Mouse (Mus musculus) testis, adult 2 months (tissue): ENCODE data around the gene Arsg. TPM values are rescaled to one million over a fixed set of nuclear protein-coding genes. Genes with fewer than 3 reads are reported as not detected.

Source experiments
- H3K27ac ChIP-seq: fragments of 200-500 bp; 2 replicates; pipeline ENCODE4 v1.5.1; 2012; ENCODE audit warnings: low read depth, low read length; ENCODE audit not compliant: control insufficient read depth, insufficient read depth
- H3K27me3 ChIP-seq: fragments of 200-500 bp; 2 replicates; pipeline ENCODE4 v1.6.1; 2012; ENCODE audit warnings: mild to moderate bottlenecking, low read length, moderate library complexity; ENCODE audit not compliant: control insufficient read depth, insufficient read depth
- H3K36me3 ChIP-seq: fragments of 200-500 bp; 2 replicates; pipeline ENCODE4 v1.6.1; 2012; ENCODE audit warnings: mild to moderate bottlenecking, low read length; ENCODE audit not compliant: control insufficient read depth, insufficient read depth
- H3K4me1 ChIP-seq: fragments of 200-500 bp; 2 replicates; pipeline ENCODE4 v1.6.1; 2012; ENCODE audit warnings: low read length; ENCODE audit not compliant: control insufficient read depth, insufficient read depth
- H3K4me3 ChIP-seq: fragments of 200-500 bp; 2 replicates; pipeline ENCODE4 v1.5.1; 2012; ENCODE audit warnings: low read depth, mild to moderate bottlenecking, low read length, moderate library complexity, mixed read lengths; ENCODE audit not compliant: control insufficient read depth
- CTCF ChIP-seq: fragments of 200-500 bp; IDR thresholded peaks from 2 replicates; pipeline ENCODE4 v1.5.1; 2012; ENCODE audit warnings: low read depth, mild to moderate bottlenecking, inconsistent platforms, low read length, moderate library complexity; ENCODE audit not compliant: control insufficient read depth, insufficient read depth, insufficient replicate concordance
- POLR2A ChIP-seq: fragments of 200-500 bp; IDR thresholded peaks from 2 replicates; pipeline ENCODE4 v1.6.1; 2012; ENCODE audit warnings: low read depth, mild to moderate bottlenecking, inconsistent platforms, low read length, moderate library complexity; ENCODE audit not compliant: control insufficient read depth
- polyA plus RNA-seq: library from polyadenylated mRNA; depleted of rRNA; stranded (reverse); fragments of >200 nt; gene quantifications from 2 replicates; pipeline ENCODE4 v1.2.3, GENCODE M21; 2012

The Arsg gene
- polyA plus RNA-seq, 1 experiment = 3.1 TPM

- H3K36me3 ChIP-seq = no peaks in the 10 kb centered on the region
- peaks cover 14% of the 10 kb centered on the region for H3K4me1 ChIP-seq
- no peak overlapping the region for H3K4me3 ChIP-seq
- H3K27me3 ChIP-seq = no peaks in the 10 kb centered on the region
- TF ChIP-seq CTCF = no peak
- TF ChIP-seq POLR2A = no peak
- H3K27ac ChIP-seq = no peak overlapping the region
These were observed 73.3 kb downstream of the Arsg start for GRCm38 (mm10) chr11:109546305-109547001.

- Histone ChIP-seq H3K36me3 (no peaks in the 10 kb centered on the region), H3K27ac (no peak overlapping the region), H3K4me1 (peaks cover 14% of the 10 kb centered on the region), H3K4me3 (no peak overlapping the region), H3K27me3 (no peaks in the 10 kb centered on the region)
- TF ChIP-seq CTCF (no peak), POLR2A (no peak)
These were observed 74.5 kb downstream of the Arsg start for GRCm38 (mm10) chr11:109547652-109548051.

GRCm38 (mm10) chr11:109549599-109550290, 76.6 kb downstream of the Arsg start:
- no peaks in the 10 kb centered on the region for H3K27me3 ChIP-seq
- H3K27ac ChIP-seq = no peak overlapping the region
- no peak overlapping the region for H3K4me3 ChIP-seq
- TF ChIP-seq CTCF = no peak
- TF ChIP-seq POLR2A = no peak
- no peaks in the 10 kb centered on the region for H3K36me3 ChIP-seq
- peaks cover 14% of the 10 kb centered on the region for H3K4me1 ChIP-seq

GRCm38 (mm10) chr11:109553921-109554320, 80.7 kb downstream of the Arsg start:
- Histone ChIP-seq H3K27ac (no peak overlapping the region), H3K36me3 (no peaks in the 10 kb centered on the region), H3K4me1 (no peaks in the 10 kb centered on the region), H3K4me3 (no peak overlapping the region), H3K27me3 (no peaks in the 10 kb centered on the region)
- TF ChIP-seq POLR2A (no peak), CTCF (no peak)

GRCm38 (mm10) chr11:109554443-109554842, 81.3 kb downstream of the Arsg start:
- TF ChIP-seq POLR2A = no peak
- no peak for TF ChIP-seq CTCF
- Histone ChIP-seq H3K4me1 (no peaks in the 10 kb centered on the region), H3K27me3 (no peaks in the 10 kb centered on the region), H3K4me3 (no peak overlapping the region), H3K27ac (no peak overlapping the region), H3K36me3 (no peaks in the 10 kb centered on the region)

GRCm38 (mm10) chr11:109556130-109556529, 83.0 kb downstream of the Arsg start:
- Histone ChIP-seq H3K4me3 (no peak overlapping the region), H3K36me3 (no peaks in the 10 kb centered on the region), H3K4me1 (no peaks in the 10 kb centered on the region), H3K27me3 (no peaks in the 10 kb centered on the region), H3K27ac (no peak overlapping the region)
- TF ChIP-seq CTCF (no peak), POLR2A (no peak)

- H3K4me1 ChIP-seq = no peaks in the 10 kb centered on the region
- H3K27ac ChIP-seq = no peak overlapping the region
- H3K27me3 ChIP-seq = no peaks in the 10 kb centered on the region
- H3K36me3 ChIP-seq = no peaks in the 10 kb centered on the region
- TF ChIP-seq CTCF = no peak
- no peak for TF ChIP-seq POLR2A
- no peak overlapping the region for H3K4me3 ChIP-seq
These were observed 84.2 kb downstream of the Arsg start for GRCm38 (mm10) chr11:109557419-109557818.

GRCm38 (mm10) chr11:109559241-109559640, 86.1 kb downstream of the Arsg start:
- no peak overlapping the region for H3K27ac ChIP-seq
- H3K4me1 ChIP-seq = no peaks in the 10 kb centered on the region
- H3K36me3 ChIP-seq = no peaks in the 10 kb centered on the region
- no peak overlapping the region for H3K4me3 ChIP-seq
- no peak for TF ChIP-seq POLR2A
- no peak for TF ChIP-seq CTCF
- no peaks in the 10 kb centered on the region for H3K27me3 ChIP-seq
